Mouse (Mus musculus): ENCODE results near the gene Rab8b.

GRCm38 (mm10) chr9:66835097-66835480 is 84.4 kb downstream of the Rab8b start:
- TF ChIP-seq CTCF (IDR thresholded peaks at IDR 0.05; ENCODE audit: borderline replicate concordance, control insufficient read depth, extremely low read depth, insufficient read depth, low read length, poor library complexity) (no peak), POLR2A (IDR thresholded peaks at IDR 0.05; ENCODE audit: control insufficient read depth, extremely low read depth, insufficient read depth, low read length, poor library complexity) (no peak)

Data from thymus, adult 2 months (tissue).